Mouse (Mus musculus) bone marrow macrophage, adult 2 months (primary cell): ENCODE data around the gene Parp12.

Experiments
- CTCF ChIP-seq: IDR thresholded peaks from 2 replicates; pipeline ENCODE4 v1.5.1; 2012; ENCODE audit warnings: low read depth, mild to moderate bottlenecking, low read length, moderate library complexity
- POLR2A ChIP-seq: IDR thresholded peaks from 2 replicates; pipeline ENCODE4 v1.6.1; 2012; ENCODE audit warnings: mild to moderate bottlenecking, low read depth, low read length, borderline replicate concordance

GRCm38 (mm10) chr6:39049141-39049540 lies 69.0 kb downstream of the Parp12 start:
- no peak for TF ChIP-seq POLR2A
- no peak for TF ChIP-seq CTCF
